Mouse (Mus musculus) central nervous system, embryonic 14 days (tissue): ENCODE measurements around the gene Rimbp2. TPM values are rescaled to one million over a fixed set of nuclear protein-coding genes. Genes with fewer than 3 reads are reported as not detected.

Source experiments
- polyA plus RNA-seq: library from polyadenylated mRNA; depleted of rRNA; stranded (reverse); fragments of >200 nt; gene quantifications from 2 replicates; pipeline ENCODE4 v1.2.3, GENCODE M21; 2012; rRNA removed

Gene Rimbp2
- 23.2 and 25.6 TPM in 2 replicates for polyA plus RNA-seq

GRCm38 (mm10) chr5:128953278-128954070, at the start of gene Rimbp2:
Gene Rimbp2 (minus strand): TSS chr5:128953486.

Other genes starting within 250 kb of the Rimbp2 start
- 43.3 and 44.5 TPM in 2 replicates for gene Stx2, start 55.1 kb upstream of the Rimbp2 start, polyA plus RNA-seq
- gene Ran, start 66.6 kb upstream of the Rimbp2 start, polyA plus RNA-seq, result 297 and 328 TPM in 2 replicates
- 0.27 and 0.81 TPM in 2 replicates for gene Adgrd1, start 143.3 kb upstream of the Rimbp2 start, polyA plus RNA-seq